Mouse (Mus musculus) G1E (cell line): Measurements from ENCODE around the gene Trpv6.

Experiments
- CTCF ChIP-seq: IDR thresholded peaks from 2 replicates; pipeline ENCODE4 v1.5.1; 2012; ENCODE audit warnings: low read depth, low read length, inconsistent platforms, mixed read lengths
- GATA1 ChIP-seq: IDR thresholded peaks from 2 replicates; pipeline ENCODE4 v1.6.1; 2012; ENCODE audit warnings: borderline replicate concordance, low read length, inconsistent platforms, mixed read lengths
- GATA2 ChIP-seq: IDR thresholded peaks from 2 replicates; pipeline ENCODE4 v1.6.1; 2012; ENCODE audit warnings: low read depth, low read length, inconsistent platforms, borderline replicate concordance
- POLR2AphosphoS5 ChIP-seq: IDR thresholded peaks from 2 replicates; pipeline ENCODE4 v1.6.1; 2012; ENCODE audit warnings: low read depth, low read length, inconsistent platforms; ENCODE audit not compliant: insufficient replicate concordance
- TAL1 ChIP-seq: conservative IDR thresholded peaks from 2 replicates; pipeline ENCODE4 v1.6.1; 2012; ENCODE audit warnings: low read depth, low read length, inconsistent platforms, mixed read lengths

- TF ChIP-seq CTCF (no peak), POLR2AphosphoS5 (no peak), GATA2 (no peak), GATA1 (no peak), TAL1 (no peak)
Observed at GRCm38 (mm10) chr6:41684131-41684530, 47.9 kb upstream of the Trpv6 start, which contains the start of gene Llcfc1.
